Mouse (Mus musculus) stomach, embryonic 15.5 days (tissue): ENCODE results near the gene Gm10282. TPM values are rescaled to one million over a fixed set of nuclear protein-coding genes. Genes with fewer than 3 reads are reported as not detected.

Source experiments
- ATAC-seq: fragments of 200-750 bp; cut with Nextera tagmentation; 2 replicates; pipeline ENCODE4 v1.8.0; 2017; ENCODE audit warnings: low read depth, moderate number of reproducible peaks, moderate TSS enrichment; ENCODE audit not compliant: insufficient read depth, low FRiP score
- H3K27ac ChIP-seq: fragments of 300-500 bp; sonication (generic); 2 replicates; pipeline ENCODE4 v1.5.1; 2015; ENCODE audit warnings: mild to moderate bottlenecking, inconsistent platforms
- H3K27me3 ChIP-seq: fragments of 300-500 bp; sonication (generic); replicated peaks from 2 replicates; pipeline ENCODE4 v1.6.1; 2015; ENCODE audit warnings: inconsistent platforms
- H3K36me3 ChIP-seq: fragments of 300-500 bp; sonication (generic); 2 replicates; pipeline ENCODE4 v1.6.1; 2015; ENCODE audit warnings: inconsistent platforms
- H3K4me1 ChIP-seq: fragments of 300-500 bp; sonication (generic); 2 replicates; pipeline ENCODE4 v1.6.1; 2015; ENCODE audit warnings: inconsistent platforms
- H3K4me2 ChIP-seq: fragments of 300-500 bp; sonication (generic); 2 replicates; pipeline ENCODE4 v1.6.1; 2015; ENCODE audit warnings: mild to moderate bottlenecking, inconsistent platforms
- H3K4me3 ChIP-seq: fragments of 300-500 bp; sonication (generic); replicated peaks from 2 replicates; pipeline ENCODE4 v1.5.1; 2015; ENCODE audit warnings: inconsistent platforms
- H3K9ac ChIP-seq: fragments of 300-500 bp; sonication (generic); 2 replicates; pipeline ENCODE4 v1.6.1; 2015; ENCODE audit warnings: inconsistent platforms
- H3K9me3 ChIP-seq: fragments of 300-500 bp; sonication (generic); 2 replicates; pipeline ENCODE4 v1.6.1; 2016; ENCODE audit warnings: inconsistent platforms
- WGBS: fragments of 180-500 bp; shearing (Covaris S2); methylation state at CpG from one replicate; pipeline ENCODE4 v1.1.7; 2015; 5-methylcytosine and 5-hydroxymethylcytosine counted together
- polyA plus RNA-seq: library from polyadenylated mRNA; unstranded; fragments of >200 nt; fragmentation: Nextera tagmentation; extraction: Ambion mirVana; gene quantifications from 2 replicates; pipeline ENCODE4 v1.2.1, GENCODE M21; 2015

Gene Gm10282
- polyA plus RNA-seq, 1 experiment from 2014 or later: 43.6 TPM

GRCm38 (mm10) chr8:72289051-72289450 lies 16.0 kb downstream of the Gm10282 start:
- no peak for ATAC-seq

GRCm38 (mm10) chr8:72285285-72285684 lies 19.8 kb downstream of the Gm10282 start:
- H3K9ac ChIP-seq: no peak overlapping the region
- no peak overlapping the region for H3K4me2 ChIP-seq
- 64% methylated on average over 4 of the region's 4 CpGs for WGBS
- H3K36me3 ChIP-seq: no peaks in the 10 kb centered on the region
- no peak overlapping the region for H3K4me3 ChIP-seq
- no peaks in the 10 kb centered on the region for H3K4me1 ChIP-seq
- H3K27me3 ChIP-seq: no peaks in the 10 kb centered on the region
- H3K27ac ChIP-seq: no peak overlapping the region
- no peak for ATAC-seq
- H3K9me3 ChIP-seq: no peaks in the 10 kb centered on the region

More at GRCm38 (mm10) chr8:72289051-72289450, 16.0 kb downstream of the Gm10282 start:
- Histone ChIP-seq H3K27ac (no peak overlapping the region), H3K4me1 (no peaks in the 10 kb centered on the region), H3K9ac (no peak overlapping the region), H3K4me3 (no peak overlapping the region), H3K4me2 (no peak overlapping the region), H3K27me3 (no peaks in the 10 kb centered on the region), H3K36me3 (no peaks in the 10 kb centered on the region), H3K9me3 (no peaks in the 10 kb centered on the region)

DNA sequence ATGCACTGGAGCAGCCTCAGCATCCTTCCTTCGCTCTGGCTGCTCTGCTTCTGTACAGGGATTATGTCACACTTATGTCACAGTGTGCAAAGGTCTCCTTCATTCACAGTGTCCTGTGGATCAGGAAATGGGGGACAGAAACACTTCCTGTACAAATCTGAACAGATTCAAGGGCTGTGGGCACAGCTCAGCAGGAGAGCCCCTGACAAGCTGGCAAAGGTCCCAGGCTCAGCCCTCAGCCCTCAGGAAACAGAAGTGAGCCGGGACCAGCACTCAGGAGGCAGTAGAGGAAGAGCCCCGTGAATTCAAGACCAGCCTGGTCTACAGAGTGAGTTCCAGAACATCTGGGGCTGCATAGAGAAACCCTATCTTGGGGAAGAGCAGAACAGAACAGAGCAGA lies 23.4 kb downstream of the Gm10282 start:
- peak; percentile 51; the same call in 1 of the 2 replicates for ATAC-seq
- H3K9ac ChIP-seq: no peak overlapping the region
- H3K27ac ChIP-seq: no peak overlapping the region
- H3K9me3 ChIP-seq: no peaks in the 10 kb centered on the region
- WGBS: 28% methylated on average over 3 of the region's 3 CpGs
- no peaks in the 10 kb centered on the region for H3K4me1 ChIP-seq
- no peaks in the 10 kb centered on the region for H3K27me3 ChIP-seq
- H3K4me2 ChIP-seq: no peak overlapping the region
- no peak overlapping the region for H3K4me3 ChIP-seq
- H3K36me3 ChIP-seq: no peaks in the 10 kb centered on the region

DNA sequence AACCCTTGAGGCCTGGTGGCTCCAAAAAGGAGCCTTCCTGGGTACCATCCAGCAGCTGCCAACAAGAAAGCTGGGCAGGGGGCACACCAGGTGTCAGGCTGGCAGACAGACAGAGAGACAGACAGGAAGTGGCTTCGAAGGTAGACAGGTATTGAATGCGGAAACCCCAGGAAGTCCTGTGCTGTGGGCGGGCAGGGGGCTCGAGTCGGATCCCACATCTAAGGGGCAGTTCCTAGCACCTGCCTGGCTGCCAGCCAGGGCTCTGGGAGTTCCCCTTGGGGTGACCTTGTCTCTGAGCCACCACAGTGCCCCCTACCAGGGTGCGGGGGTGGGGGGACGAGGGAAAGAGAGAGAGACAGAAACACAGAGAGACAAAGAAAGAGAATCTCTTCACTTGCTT lies 25.9 kb downstream of the Gm10282 start:
- no peaks in the 10 kb centered on the region for H3K27me3 ChIP-seq
- no peak overlapping the region for H3K9ac ChIP-seq
- H3K4me3 ChIP-seq: no peak overlapping the region
- no peak overlapping the region for H3K27ac ChIP-seq
- 75% methylated on average over 7 of the region's 7 CpGs for WGBS
- ATAC-seq: no peak
- H3K4me2 ChIP-seq: no peak overlapping the region
- H3K4me1 ChIP-seq: no peaks in the 10 kb centered on the region
- no peaks in the 10 kb centered on the region for H3K9me3 ChIP-seq
- no peaks in the 10 kb centered on the region for H3K36me3 ChIP-seq

- peak; percentile 29; the same call in 1 of the 2 replicates for ATAC-seq
These were observed 27.8 kb downstream of the Gm10282 start for GRCm38 (mm10) chr8:72277244-72277643.

GRCm38 (mm10) chr8:72273807-72274206 lies 31.3 kb downstream of the Gm10282 start:
- H3K9ac ChIP-seq: no peak overlapping the region
- H3K4me3 ChIP-seq: no peak overlapping the region
- no peaks in the 10 kb centered on the region for H3K36me3 ChIP-seq
- 64% methylated on average over 5 of the region's 5 CpGs for WGBS
- no peaks in the 10 kb centered on the region for H3K4me1 ChIP-seq
- H3K4me2 ChIP-seq: no peak overlapping the region
- ATAC-seq: no peak
- no peaks in the 10 kb centered on the region for H3K27me3 ChIP-seq
- H3K27ac ChIP-seq: no peak overlapping the region
- H3K9me3 ChIP-seq: no peaks in the 10 kb centered on the region

More at GRCm38 (mm10) chr8:72277244-72277643, 27.8 kb downstream of the Gm10282 start:
- H3K9me3 ChIP-seq: no peaks in the 10 kb centered on the region
- H3K4me1 ChIP-seq: no peaks in the 10 kb centered on the region
- no peak overlapping the region for H3K27ac ChIP-seq
- no peak overlapping the region for H3K4me3 ChIP-seq
- no peak overlapping the region for H3K9ac ChIP-seq
- no peaks in the 10 kb centered on the region for H3K27me3 ChIP-seq
- WGBS: 50% methylated on average over 3 of the region's 3 CpGs
- no peak overlapping the region for H3K4me2 ChIP-seq
- no peaks in the 10 kb centered on the region for H3K36me3 ChIP-seq

DNA sequence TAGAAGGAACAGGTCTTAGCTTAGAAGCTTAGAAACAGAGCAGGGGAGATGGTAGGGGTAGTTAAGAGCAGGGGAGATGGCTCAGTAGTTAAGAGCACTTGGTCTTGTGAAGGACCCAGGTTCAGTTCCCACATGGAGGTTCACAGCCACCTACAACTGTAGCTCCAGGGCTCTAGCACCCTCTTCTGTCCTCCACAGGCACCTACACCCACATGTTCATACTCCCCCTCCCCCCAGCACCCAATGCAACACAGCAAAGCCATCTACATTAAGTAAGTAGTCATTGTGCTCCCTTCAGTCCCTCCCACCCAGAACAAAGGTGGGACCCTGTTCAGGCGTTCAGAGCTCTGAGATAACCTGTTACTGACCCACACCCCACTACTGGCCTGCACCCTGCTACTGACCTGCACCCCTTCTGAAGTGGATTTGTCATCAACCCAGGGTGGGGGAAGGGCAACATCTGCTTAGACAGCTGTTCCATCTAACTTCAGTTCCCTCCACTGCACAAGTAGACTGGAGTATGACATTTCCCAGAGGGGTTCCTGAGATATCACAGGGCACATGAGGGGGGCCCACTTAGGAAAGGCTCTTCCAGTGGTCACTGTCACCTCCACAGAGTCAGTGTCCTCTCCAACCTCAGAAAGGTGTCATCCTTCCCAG lies 31.8 kb downstream of the Gm10282 start:
- H3K4me2 ChIP-seq: no peak overlapping the region
- ATAC-seq: 0 out of 2 replicates have a peak, but pooled peaks have one; percentile 14
- 58% methylated on average over 1 of the region's 1 CpGs for WGBS
- H3K4me1 ChIP-seq: no peaks in the 10 kb centered on the region
- H3K27ac ChIP-seq: no peak overlapping the region
- no peaks in the 10 kb centered on the region for H3K27me3 ChIP-seq
- H3K36me3 ChIP-seq: no peaks in the 10 kb centered on the region
- H3K9me3 ChIP-seq: no peaks in the 10 kb centered on the region
- H3K4me3 ChIP-seq: no peak overlapping the region
- no peak overlapping the region for H3K9ac ChIP-seq

- H3K27ac ChIP-seq: no peak overlapping the region
- H3K9ac ChIP-seq: no peak overlapping the region
- no peaks in the 10 kb centered on the region for H3K4me1 ChIP-seq
- 10% methylated on average over 3 of the region's 3 CpGs for WGBS
- ATAC-seq: no peak
- no peaks in the 10 kb centered on the region for H3K36me3 ChIP-seq
- H3K4me3 ChIP-seq: no peak overlapping the region
- no peaks in the 10 kb centered on the region for H3K9me3 ChIP-seq
- H3K27me3 ChIP-seq: no peaks in the 10 kb centered on the region
- H3K4me2 ChIP-seq: no peak overlapping the region
These were observed 32.7 kb downstream of the Gm10282 start for GRCm38 (mm10) chr8:72272361-72272760.

DNA sequence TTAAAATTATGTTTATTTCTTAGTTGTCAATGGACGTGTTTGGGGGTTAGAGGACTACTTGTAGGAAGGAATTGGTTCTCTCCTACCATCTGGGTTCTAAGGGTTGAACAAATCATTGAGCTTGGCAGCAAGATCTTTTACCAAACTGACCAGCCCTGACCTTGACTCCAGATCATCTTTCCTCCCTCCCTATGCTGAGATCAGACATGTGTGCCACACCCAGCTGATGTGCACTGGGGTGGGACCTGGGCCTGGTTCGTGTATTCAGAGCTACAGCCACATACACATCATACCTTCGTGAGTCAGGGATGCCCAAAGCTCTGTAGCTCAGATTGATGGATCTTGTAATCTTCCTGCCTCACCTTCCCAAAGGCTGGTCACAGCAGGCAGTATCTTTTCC lies 33.4 kb downstream of the Gm10282 start:
- Histone ChIP-seq H3K4me1 (no peaks in the 10 kb centered on the region), H3K4me2 (no peak overlapping the region), H3K27me3 (no peaks in the 10 kb centered on the region), H3K9ac (no peak overlapping the region), H3K9me3 (no peaks in the 10 kb centered on the region), H3K36me3 (no peaks in the 10 kb centered on the region), H3K4me3 (no peak overlapping the region), H3K27ac (no peak overlapping the region)
- 51% methylated on average over 3 of the region's 3 CpGs for WGBS
- ATAC-seq: no peak

GRCm38 (mm10) chr8:72271051-72271660 lies 33.9 kb downstream of the Gm10282 start:
- ATAC-seq: no peak
- no peaks in the 10 kb centered on the region for H3K27me3 ChIP-seq
- no peaks in the 10 kb centered on the region for H3K4me1 ChIP-seq
- no peak overlapping the region for H3K4me2 ChIP-seq
- H3K27ac ChIP-seq: no peak overlapping the region
- no peak overlapping the region for H3K9ac ChIP-seq
- H3K4me3 ChIP-seq: no peak overlapping the region
- WGBS: 66% methylated on average over 11 of the region's 11 CpGs
- no peaks in the 10 kb centered on the region for H3K9me3 ChIP-seq
- no peaks in the 10 kb centered on the region for H3K36me3 ChIP-seq

- H3K4me1 ChIP-seq: no peaks in the 10 kb centered on the region
- no peak for ATAC-seq
- 82% methylated on average over 12 of the region's 12 CpGs for WGBS
- H3K4me2 ChIP-seq: no peak overlapping the region
- H3K36me3 ChIP-seq: no peaks in the 10 kb centered on the region
- no peak overlapping the region for H3K4me3 ChIP-seq
- H3K9me3 ChIP-seq: no peaks in the 10 kb centered on the region
- no peak overlapping the region for H3K27ac ChIP-seq
- H3K27me3 ChIP-seq: no peaks in the 10 kb centered on the region
- H3K9ac ChIP-seq: no peak overlapping the region
These were observed 34.5 kb downstream of the Gm10282 start for GRCm38 (mm10) chr8:72270606-72271005.

DNA sequence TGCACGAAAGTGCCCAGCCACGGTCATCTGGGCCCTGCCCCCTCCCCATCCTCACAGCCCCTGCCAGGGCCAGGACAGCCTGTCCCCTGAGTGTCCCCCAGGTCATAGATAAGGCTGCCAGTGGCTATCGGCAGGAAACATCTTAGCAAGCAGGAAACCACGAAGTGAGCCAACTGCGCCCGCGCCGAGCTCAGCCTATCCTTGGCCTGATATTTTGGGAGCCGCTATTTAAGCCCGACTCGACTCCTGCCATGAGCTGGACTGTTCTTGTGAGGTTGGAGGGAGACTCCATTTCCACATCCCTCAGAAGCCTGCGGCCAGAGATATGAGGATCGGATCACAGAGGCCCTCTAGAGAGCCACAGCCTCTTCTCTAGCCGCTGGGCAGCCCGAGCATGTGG lies 36.7 kb downstream of the Gm10282 start:
- no peaks in the 10 kb centered on the region for H3K4me1 ChIP-seq
- WGBS: 76% methylated on average over 15 of the region's 15 CpGs
- peak; percentile 44; the same call in 1 of the 2 replicates for ATAC-seq
- no peak overlapping the region for H3K4me2 ChIP-seq
- peak overlapping the region; percentile 61; the same call in 1 of the 2 replicates for H3K27ac ChIP-seq
- H3K9me3 ChIP-seq: no peaks in the 10 kb centered on the region
- no peak overlapping the region for H3K4me3 ChIP-seq
- H3K36me3 ChIP-seq: no peaks in the 10 kb centered on the region
- no peak overlapping the region for H3K9ac ChIP-seq
- H3K27me3 ChIP-seq: no peaks in the 10 kb centered on the region
